Mouse (Mus musculus): ENCODE data around the gene Rspo3. TPM values are rescaled to one million over a fixed set of nuclear protein-coding genes. Genes with fewer than 3 reads are reported as not detected.
A peak's percentile ranks its signal among the peaks of the same experiment; 100 is the strongest.

The Rspo3 gene
- 2.3 and 2.7 TPM in 2 replicates for polyA plus RNA-seq (2012; rRNA removed)

- Histone ChIP-seq H3K4me1 (ENCODE audit: control insufficient read depth, insufficient read depth, low read length) (no peaks in the 10 kb centered on the region), H3K27me3 (ENCODE audit: control insufficient read depth, insufficient read depth, low read length) (no peaks in the 10 kb centered on the region), H3K27ac (ENCODE audit: insufficient read depth, low read length) (no peak within 1 kb of the TSS), H3K4me3 (replicated peaks; ENCODE audit: insufficient read depth, low read depth, low read length) (peak within 1 kb of the TSS; percentile 61)
- WGBS: 1% methylated on average over 44 of the region's 44 CpGs
- TF ChIP-seq CTCF (IDR thresholded peaks at IDR 0.05; ENCODE audit: borderline replicate concordance, insufficient read depth, low read depth, low read length) (no peak), POLR2A (IDR thresholded peaks at IDR 0.05; ENCODE audit: borderline replicate concordance, insufficient read depth, low read length) (no peak)
- DNase-seq: peak; percentile 30 to 59
Observed at GRCm38 (mm10) chr10:29535546-29536260, at the start of gene Rspo3. TSS of gene Rspo3 (minus strand) at chr10:29535867.

GRCm38 (mm10) chr10:29581940-29582339 is 46.3 kb upstream of the Rspo3 start:
- Histone ChIP-seq H3K27me3 (ENCODE audit: control insufficient read depth, insufficient read depth, low read length) (no peaks in the 10 kb centered on the region), H3K4me1 (ENCODE audit: control insufficient read depth, insufficient read depth, low read length) (no peaks in the 10 kb centered on the region), H3K4me3 (replicated peaks; ENCODE audit: insufficient read depth, low read depth, low read length) (no peak overlapping the region), H3K27ac (ENCODE audit: insufficient read depth, low read length) (no peak overlapping the region)
- DNase-seq: no peak
- WGBS: 27% methylated on average over 3 of the region's 3 CpGs
- TF ChIP-seq POLR2A (IDR thresholded peaks at IDR 0.05; ENCODE audit: borderline replicate concordance, insufficient read depth, low read length) (no peak), CTCF (IDR thresholded peaks at IDR 0.05; ENCODE audit: borderline replicate concordance, insufficient read depth, low read depth, low read length) (no peak)

DNA sequence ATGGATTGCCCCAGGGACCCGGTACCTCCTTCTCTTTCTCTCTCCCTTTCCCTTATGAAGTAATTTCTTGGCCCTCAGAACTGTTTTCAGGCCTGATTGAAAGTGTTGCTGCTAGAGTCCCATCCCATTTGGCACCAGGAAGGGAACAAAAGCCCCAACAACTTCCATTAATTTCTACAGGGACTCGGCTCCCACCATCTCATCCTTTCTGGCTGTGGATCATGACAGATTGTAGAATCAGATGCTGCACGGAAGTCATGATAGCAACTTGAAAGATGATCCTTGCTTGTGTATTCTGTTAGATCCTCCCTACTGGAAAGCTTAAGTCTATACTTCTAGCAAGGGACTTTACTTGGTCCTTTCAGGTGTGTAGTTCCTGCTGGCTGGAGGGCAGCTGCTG is 45.8 kb upstream of the Rspo3 start:
- TF ChIP-seq CTCF (IDR thresholded peaks at IDR 0.05; ENCODE audit: borderline replicate concordance, insufficient read depth, low read depth, low read length): no peak
- H3K27ac ChIP-seq (ENCODE audit: insufficient read depth, low read length): no peak overlapping the region
- H3K4me1 ChIP-seq (ENCODE audit: control insufficient read depth, insufficient read depth, low read length): no peaks in the 10 kb centered on the region
- 19% methylated on average over 3 of the region's 3 CpGs for WGBS
- no peaks in the 10 kb centered on the region for H3K27me3 ChIP-seq (ENCODE audit: control insufficient read depth, insufficient read depth, low read length)
- no peak for DNase-seq
- H3K4me3 ChIP-seq (replicated peaks; ENCODE audit: insufficient read depth, low read depth, low read length): no peak overlapping the region

- Histone ChIP-seq H3K27me3 (ENCODE audit: control insufficient read depth, insufficient read depth, low read length) (no peaks in the 10 kb centered on the region), H3K27ac (ENCODE audit: insufficient read depth, low read length) (no peak overlapping the region), H3K4me1 (ENCODE audit: control insufficient read depth, insufficient read depth, low read length) (no peaks in the 10 kb centered on the region), H3K4me3 (replicated peaks; ENCODE audit: insufficient read depth, low read depth, low read length) (no peak overlapping the region)
- WGBS: 69% methylated on average over 2 of the region's 2 CpGs
- DNase-seq: no peak
- TF ChIP-seq CTCF (IDR thresholded peaks at IDR 0.05; ENCODE audit: borderline replicate concordance, insufficient read depth, low read depth, low read length) (no peak), POLR2A (IDR thresholded peaks at IDR 0.05; ENCODE audit: borderline replicate concordance, insufficient read depth, low read length) (no peak)
Observed at GRCm38 (mm10) chr10:29555983-29556382, 20.3 kb upstream of the Rspo3 start.

DNA sequence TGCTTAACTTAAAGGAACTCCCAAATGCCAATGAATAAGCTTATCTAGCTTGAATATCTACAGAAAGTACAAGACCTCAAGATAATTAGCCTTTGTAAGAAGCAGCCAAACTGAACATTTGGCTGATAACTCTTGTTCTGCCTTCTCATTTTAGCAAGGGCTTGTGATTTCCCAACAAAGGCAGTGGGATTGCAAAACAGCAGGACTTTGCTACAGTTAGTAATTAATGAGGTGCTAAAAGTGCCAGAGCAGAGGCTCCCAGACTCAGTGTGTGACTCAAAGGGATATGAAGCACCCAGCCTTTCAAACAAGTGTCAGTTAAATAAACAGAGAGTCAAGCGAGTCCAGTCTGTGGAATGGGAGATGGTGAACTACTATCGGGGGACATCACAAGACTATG is 18.7 kb upstream of the Rspo3 start:
- Histone ChIP-seq H3K4me3 (replicated peaks; ENCODE audit: insufficient read depth, low read depth, low read length) (no peak overlapping the region), H3K27ac (ENCODE audit: insufficient read depth, low read length) (no peak overlapping the region), H3K27me3 (ENCODE audit: control insufficient read depth, insufficient read depth, low read length) (no peaks in the 10 kb centered on the region), H3K4me1 (ENCODE audit: control insufficient read depth, insufficient read depth, low read length) (no peaks in the 10 kb centered on the region)
- WGBS: 92% methylated on average over 2 of the region's 2 CpGs
- TF ChIP-seq CTCF (IDR thresholded peaks at IDR 0.05; ENCODE audit: borderline replicate concordance, insufficient read depth, low read depth, low read length) (no peak), POLR2A (IDR thresholded peaks at IDR 0.05; ENCODE audit: borderline replicate concordance, insufficient read depth, low read length) (no peak)
- DNase-seq: no peak

- TF ChIP-seq POLR2A (IDR thresholded peaks at IDR 0.05; ENCODE audit: borderline replicate concordance, insufficient read depth, low read length): no peak
- TF ChIP-seq CTCF (IDR thresholded peaks at IDR 0.05; ENCODE audit: borderline replicate concordance, insufficient read depth, low read depth, low read length): no peak
- Histone ChIP-seq H3K27ac (ENCODE audit: insufficient read depth, low read length) (no peak overlapping the region), H3K27me3 (ENCODE audit: control insufficient read depth, insufficient read depth, low read length) (no peaks in the 10 kb centered on the region), H3K4me3 (replicated peaks; ENCODE audit: insufficient read depth, low read depth, low read length) (no peak overlapping the region), H3K4me1 (ENCODE audit: control insufficient read depth, insufficient read depth, low read length) (no peaks in the 10 kb centered on the region)
- 14% methylated on average over 3 of the region's 3 CpGs for WGBS
- peak in 1 of 2 experiments; percentile 47 for DNase-seq
Observed at GRCm38 (mm10) chr10:29542982-29543381, 7.3 kb upstream of the Rspo3 start.

DNA sequence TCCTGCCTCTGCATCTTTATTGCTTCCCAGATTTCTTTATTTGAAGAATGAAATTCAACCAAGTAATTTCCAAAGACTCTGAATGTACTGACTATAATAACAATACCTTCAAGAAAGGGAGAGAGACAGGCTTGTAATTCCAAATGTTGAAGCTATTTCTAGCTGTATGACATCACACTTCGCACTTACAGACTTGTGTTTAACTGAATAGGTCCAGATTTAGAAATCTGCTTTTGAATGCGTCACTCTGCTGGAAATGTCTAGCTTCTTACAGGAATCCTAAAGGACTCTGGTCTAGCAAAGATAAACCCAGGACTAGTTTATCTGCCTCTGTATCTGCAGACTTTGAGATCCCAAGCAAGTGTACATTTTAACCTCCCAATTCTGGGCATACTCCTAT is 3.8 kb upstream of the Rspo3 start:
- Histone ChIP-seq H3K27ac (ENCODE audit: insufficient read depth, low read length) (no peak overlapping the region), H3K4me1 (ENCODE audit: control insufficient read depth, insufficient read depth, low read length) (no peaks in the 10 kb centered on the region), H3K27me3 (ENCODE audit: control insufficient read depth, insufficient read depth, low read length) (no peaks in the 10 kb centered on the region), H3K4me3 (replicated peaks; ENCODE audit: insufficient read depth, low read depth, low read length) (no peak overlapping the region)
- TF ChIP-seq CTCF (IDR thresholded peaks at IDR 0.05; ENCODE audit: borderline replicate concordance, insufficient read depth, low read depth, low read length): no peak
- no peak for TF ChIP-seq POLR2A (IDR thresholded peaks at IDR 0.05; ENCODE audit: borderline replicate concordance, insufficient read depth, low read length)
- no peak for DNase-seq
- WGBS: 86% methylated on average over 2 of the region's 2 CpGs

DNA sequence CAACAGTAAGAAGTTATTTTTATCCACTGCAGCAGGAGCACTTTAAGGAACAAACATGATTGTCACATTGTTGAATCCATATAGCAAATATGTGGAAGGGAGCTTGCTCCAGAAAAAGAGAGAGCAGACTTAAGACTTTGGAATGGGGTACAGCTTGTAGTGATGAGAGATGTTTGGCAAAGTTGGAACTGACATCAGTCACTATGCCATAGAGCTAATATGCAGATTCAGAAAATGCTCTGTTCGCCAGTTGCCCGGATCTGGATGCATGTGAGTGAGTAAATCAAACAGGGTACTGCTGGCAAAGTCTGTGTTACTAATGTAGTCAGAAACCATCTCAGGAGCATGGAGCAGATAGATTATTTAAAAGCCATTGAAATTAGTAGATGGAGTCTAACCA is 3.1 kb upstream of the Rspo3 start:
- TF ChIP-seq POLR2A (IDR thresholded peaks at IDR 0.05; ENCODE audit: borderline replicate concordance, insufficient read depth, low read length) (no peak), CTCF (IDR thresholded peaks at IDR 0.05; ENCODE audit: borderline replicate concordance, insufficient read depth, low read depth, low read length) (no peak)
- no peak overlapping the region for H3K4me3 ChIP-seq (replicated peaks; ENCODE audit: insufficient read depth, low read depth, low read length)
- H3K27me3 ChIP-seq (ENCODE audit: control insufficient read depth, insufficient read depth, low read length): no peaks in the 10 kb centered on the region
- H3K4me1 ChIP-seq (ENCODE audit: control insufficient read depth, insufficient read depth, low read length): no peaks in the 10 kb centered on the region
- WGBS: 60% methylated on average over 2 of the region's 2 CpGs
- DNase-seq: no peak
- no peak overlapping the region for H3K27ac ChIP-seq (ENCODE audit: insufficient read depth, low read length)
